Mouse (Mus musculus): ENCODE data around the gene Prkcg.
"Not testable (repeated sequence)": the region's sequence is repeated elsewhere in the genome, so short reads cannot be mapped to it uniquely, and the experiment has no call there.

Prkcg gene

GRCm38 (mm10) chr7:3290257-3291033, 1.5 kb downstream of the Prkcg start:
- in situ Hi-C loops (cut with MboI) = no loop called here

DNA sequence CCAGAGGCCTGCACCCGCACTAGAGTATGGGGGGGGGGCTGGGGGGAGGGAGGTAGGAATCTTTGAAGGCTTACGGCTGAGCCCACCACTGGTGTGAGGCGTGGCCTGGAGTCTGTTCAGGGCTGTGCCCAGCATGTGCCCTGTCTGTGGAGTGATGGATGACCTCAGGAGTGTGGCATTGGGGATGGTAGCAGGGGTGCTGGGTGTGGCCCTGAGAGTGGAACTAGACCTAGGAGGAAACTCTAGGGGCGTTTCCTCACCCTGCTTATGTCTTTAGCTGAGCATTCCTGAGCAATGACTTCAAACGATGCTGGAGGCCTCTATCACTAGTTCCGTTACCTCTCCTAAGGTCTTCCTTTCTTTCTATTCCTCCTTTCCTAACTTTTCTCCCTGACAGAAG, 2.2 kb downstream of the Prkcg start:
- in situ Hi-C loops (cut with MboI) = no loop called here

- in situ Hi-C loops (cut with MboI) = no loop called here
Measured at GRCm38 (mm10) chr7:3291764-3292163, 2.8 kb downstream of the Prkcg start.

- in situ Hi-C loops (cut with MboI) = not testable (repeated sequence)
Measured at GRCm38 (mm10) chr7:3292271-3292670, 3.3 kb downstream of the Prkcg start.

DNA sequence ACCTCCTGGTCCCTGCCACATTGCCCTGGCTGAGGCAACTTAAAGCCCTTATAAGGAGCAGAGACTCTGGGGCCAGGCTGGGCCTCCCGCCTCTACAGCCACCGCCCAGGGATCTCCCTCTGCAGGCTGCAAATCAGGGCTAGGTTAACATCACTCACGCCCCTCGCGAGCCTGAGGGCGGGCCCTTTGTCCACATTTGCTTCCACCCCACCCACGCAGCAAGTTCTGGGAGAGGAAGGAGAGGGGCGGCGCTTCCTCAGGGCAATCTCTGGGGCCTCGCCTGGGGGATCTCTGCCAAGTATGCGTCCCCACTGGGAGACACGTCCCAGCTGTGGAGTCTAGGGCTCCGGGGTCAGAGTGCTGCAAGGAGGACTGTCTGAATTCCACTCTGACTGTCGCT, 3.8 kb downstream of the Prkcg start:
- in situ Hi-C loops (cut with MboI) = no loop called here

DNA sequence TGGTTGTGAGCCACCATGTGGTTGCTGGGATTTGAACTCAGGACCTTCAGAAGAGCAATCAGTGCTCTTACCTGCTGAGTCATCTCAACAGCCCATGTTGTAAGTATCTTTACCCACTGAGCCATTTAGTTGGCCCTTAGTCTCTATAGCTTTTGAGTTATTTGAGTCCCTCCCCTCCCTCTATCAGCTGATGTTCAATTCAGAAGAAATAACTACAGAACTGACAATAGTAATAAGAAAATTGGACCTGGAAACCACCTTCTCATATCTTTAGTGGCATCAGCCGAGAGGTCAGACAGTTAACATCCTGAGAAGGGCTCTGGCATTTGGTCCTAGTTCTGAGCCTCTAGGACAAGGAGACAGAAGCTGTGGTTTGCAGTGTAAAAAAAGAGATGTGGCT, 5.8 kb downstream of the Prkcg start:
- in situ Hi-C loops (cut with MboI) = no loop called here

DNA sequence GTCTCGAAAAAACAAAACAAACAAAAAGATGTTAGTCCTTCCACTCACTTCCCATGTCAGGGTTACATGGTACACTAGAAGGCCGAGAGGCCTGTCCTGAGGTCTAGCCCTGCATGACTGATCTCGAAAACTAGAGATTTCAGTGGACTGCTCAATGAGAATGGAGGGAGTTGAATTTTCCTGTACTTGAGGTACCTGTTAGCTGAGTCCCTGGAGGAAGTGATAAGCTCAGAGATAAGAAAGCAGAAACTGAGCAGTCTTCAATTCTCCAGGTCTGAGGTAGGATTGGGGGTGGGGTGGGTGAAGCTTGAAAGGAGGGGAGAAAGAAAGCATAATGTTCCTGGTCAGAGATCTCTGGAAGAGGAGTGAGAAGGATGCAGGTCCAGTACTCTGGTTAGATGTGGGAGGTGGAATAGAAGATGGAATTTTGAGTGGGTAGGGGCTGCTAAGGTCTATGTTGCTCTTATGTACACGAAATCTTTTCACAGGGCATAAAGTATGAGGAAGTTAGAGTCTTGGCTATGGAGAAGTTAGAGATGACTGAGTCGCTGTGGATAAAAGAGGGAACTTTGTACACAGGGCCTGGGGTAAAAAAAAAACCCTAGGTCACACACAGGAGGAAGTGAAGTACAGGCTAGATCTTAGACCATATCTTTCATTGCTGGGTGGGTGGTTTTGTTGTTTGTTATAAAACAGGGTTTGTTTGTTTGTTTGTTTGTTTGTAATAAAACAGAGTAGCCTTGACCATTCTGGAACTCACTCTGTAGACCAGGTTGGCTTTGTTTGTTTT, 6.5 kb downstream of the Prkcg start:
- in situ Hi-C loops (cut with MboI) = no loop called here

DNA sequence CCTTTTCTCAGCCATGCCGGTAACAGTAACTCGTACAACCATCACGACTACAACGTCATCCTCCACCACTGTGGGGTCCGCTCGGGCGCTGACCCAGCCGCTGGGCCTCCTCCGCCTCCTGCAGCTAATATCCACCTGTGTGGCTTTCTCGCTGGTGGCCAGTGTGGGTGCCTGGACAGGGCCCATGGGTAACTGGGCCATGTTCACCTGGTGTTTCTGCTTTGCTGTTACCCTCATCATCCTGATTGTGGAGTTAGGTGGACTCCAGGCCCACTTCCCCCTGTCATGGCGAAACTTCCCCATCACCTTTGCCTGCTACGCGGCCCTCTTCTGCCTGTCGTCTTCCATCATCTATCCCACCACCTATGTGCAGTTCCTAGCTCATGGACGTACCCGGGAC, 7.7 kb downstream of the Prkcg start:
- in situ Hi-C loops (cut with MboI) = no loop called here

GRCm38 (mm10) chr7:3299941-3300617, 11.1 kb downstream of the Prkcg start:
- in situ Hi-C loops (cut with MboI) = no loop called here

DNA sequence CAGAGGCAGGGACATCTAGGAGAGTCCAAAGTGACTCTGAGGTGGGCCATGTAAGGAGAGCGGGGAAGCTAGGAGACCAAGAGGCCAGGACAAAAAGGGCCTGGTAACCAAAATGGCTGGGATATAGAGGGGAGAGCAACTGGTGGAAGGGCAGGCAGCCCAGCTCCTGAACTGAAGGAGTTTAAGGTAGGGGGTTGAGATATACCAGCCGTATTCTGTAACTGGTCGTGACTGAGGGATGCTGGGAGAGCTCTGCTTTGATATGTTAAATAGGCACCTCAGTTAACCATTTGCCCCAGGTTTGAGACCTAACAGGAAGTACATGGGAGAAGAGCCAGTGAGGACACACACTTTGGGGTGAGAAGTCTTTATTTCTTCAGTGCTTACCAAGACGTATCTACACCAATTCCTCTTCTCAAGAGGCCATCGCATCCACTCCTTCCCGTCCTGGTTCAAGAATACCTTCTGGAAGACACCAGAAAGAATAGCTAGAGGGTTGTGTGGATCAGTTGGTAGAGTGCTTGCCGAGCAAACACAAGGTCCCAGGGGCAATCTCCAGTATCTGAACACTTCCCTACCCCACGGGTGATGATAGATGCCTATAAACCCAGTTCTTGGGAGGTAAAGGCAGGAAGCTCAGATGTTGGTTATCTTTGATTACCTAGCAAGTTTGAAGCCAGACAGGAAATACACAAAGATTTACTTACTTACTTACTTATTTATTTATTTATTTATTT, 12.1 kb downstream of the Prkcg start:
- in situ Hi-C loops (cut with MboI) = no loop called here

- in situ Hi-C loops (cut with MboI) = no loop called here
Measured at GRCm38 (mm10) chr7:3301628-3302555, 12.9 kb downstream of the Prkcg start.

- in situ Hi-C loops (cut with MboI) = no loop called here
Measured at GRCm38 (mm10) chr7:3302556-3303275, 13.7 kb downstream of the Prkcg start.

DNA sequence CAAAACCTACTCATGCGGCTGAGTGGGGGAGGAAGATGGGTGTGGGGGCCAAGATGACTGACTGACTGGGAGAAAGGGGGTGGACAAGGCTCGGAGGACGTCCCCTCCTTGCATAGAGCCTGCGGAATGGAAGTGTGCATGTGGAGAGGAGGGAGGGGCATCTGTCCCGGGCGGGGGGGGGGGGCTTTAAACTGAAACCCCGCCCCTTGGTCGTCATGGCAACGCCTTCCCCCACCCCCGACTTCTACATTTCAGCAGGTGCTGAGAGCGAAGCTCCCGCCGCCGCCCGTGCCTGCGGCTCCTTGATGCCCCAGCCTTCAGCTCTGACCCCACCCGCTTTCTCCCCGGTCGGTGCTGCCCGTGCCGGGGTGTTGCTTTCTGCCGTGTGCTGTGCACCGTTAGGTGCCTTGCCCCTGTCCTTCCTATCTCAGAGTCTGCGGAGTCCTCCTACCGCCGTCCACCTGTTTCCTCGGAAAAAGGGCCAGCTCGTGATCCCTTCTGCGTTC, 14.3 kb downstream of the Prkcg start:
- in situ Hi-C loops (cut with MboI) = no loop called here

DNA sequence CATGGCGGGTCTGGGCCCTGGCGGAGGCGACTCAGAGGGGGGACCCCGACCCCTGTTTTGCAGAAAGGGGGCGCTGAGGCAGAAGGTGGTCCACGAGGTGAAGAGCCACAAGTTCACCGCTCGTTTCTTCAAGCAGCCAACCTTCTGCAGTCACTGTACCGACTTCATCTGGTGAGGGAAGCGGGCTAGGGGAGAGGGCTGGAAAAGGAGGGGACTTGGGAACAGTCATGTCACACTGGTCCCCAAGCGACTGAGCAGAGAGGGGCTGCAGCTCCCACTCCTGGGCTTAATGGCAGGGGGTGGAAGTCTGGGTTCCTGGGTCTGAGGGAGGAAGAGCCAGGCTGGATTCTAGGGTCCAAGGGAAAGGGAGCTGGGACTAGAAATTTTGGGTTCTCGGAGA, 14.8 kb downstream of the Prkcg start:
- in situ Hi-C loops (cut with MboI) = no loop called here

- in situ Hi-C loops (cut with MboI) = no loop called here
Measured at GRCm38 (mm10) chr7:3304298-3304697, 15.3 kb downstream of the Prkcg start.

DNA sequence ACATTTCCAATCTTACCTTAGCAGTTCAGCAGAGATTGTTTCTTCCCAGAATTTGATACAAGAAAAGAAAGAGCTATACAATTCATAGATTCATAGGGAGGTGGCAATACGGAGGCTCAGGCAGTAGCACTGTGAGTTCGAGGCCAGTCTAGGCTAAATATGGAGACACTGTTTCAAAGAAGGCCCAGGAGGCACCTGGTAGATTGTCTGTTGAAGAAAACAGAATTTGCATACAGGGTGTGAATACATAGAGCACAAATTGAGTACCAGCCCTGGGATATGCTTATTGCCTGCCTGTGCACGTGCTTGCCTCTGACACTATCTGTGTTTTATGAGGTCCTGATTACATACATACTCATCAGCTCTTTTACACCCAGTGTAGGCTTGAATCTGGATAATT, 17.4 kb downstream of the Prkcg start:
- in situ Hi-C loops (cut with MboI) = no loop called here

GRCm38 (mm10) chr7:3308646-3309045, 19.7 kb downstream of the Prkcg start:
- in situ Hi-C loops (cut with MboI) = no loop called here

DNA sequence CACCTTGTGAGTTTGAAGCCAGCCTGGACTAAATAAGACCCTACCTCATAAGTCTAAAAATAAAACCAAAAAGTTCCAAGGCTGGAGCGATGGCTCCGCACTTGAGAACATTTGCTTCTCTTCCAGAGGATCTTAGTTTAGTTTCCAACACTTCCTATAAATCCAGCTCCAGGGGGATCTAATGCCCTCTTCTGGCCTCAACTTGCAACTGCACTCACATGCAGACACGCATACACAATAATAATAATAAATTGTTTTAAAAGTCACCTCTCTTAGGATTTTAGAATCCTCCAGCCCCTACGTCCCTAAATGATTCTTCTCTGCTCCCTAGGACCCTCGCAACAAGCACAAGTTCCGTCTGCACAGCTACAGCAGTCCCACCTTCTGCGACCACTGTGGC, 21.3 kb downstream of the Prkcg start:
- in situ Hi-C loops (cut with MboI) = no loop called here

DNA sequence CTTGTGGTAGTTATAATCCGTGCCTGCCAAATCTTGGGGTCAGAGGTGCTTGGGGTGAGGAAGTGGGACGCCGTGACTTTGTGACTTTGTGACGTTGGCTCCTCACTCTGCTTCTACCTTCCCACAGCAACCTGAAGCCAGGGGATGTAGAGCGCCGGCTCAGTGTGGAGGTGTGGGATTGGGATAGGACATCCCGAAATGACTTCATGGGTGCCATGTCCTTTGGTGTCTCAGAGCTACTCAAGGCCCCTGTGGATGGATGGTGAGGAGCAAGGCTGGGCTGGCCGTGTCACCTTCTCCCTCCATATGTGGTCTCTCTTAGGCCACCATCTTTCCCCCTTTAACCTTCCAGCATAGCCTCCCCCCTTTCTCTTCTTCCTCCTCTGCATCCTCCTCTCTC, 24.6 kb downstream of the Prkcg start:
- in situ Hi-C loops (cut with MboI) = no loop called here

DNA sequence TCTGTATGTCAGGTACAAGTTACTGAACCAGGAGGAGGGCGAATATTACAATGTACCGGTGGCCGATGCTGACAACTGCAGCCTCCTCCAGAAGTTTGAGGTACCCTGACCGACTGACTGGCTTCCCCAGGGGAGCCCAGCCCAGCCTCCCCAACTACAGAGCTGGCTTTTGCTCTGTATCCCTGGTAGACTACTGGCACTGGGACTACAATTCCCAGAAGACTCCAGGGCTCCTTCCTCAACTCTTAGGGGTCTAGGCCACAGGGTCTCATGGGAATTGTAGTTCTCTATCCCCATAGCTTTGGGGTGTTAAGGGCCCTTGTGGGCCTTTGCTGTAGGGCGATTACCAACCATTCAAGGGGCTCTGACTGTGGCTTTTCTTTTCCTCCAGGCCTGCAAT, 25.1 kb downstream of the Prkcg start:
- in situ Hi-C loops (cut with MboI) = no loop called here

Measured in mature B cell (primary cell).